Mouse (Mus musculus) ES-CJ7 (cell line): ENCODE measurements at regions not wholly inside any gene's neighbourhood (a gene's known extent, or its start where the extent isn't known, plus 50 kb on each side); places are given as distances from the start of the nearest gene placed in this dataset.
A peak's percentile ranks its signal among the peaks of the same experiment; 100 is the strongest.

Experiments
- DNase-seq: peaks from one replicate; pipeline ENCODE4 v3.0.0; 2011; ENCODE audit warnings: low read depth, low spot score

DNA sequence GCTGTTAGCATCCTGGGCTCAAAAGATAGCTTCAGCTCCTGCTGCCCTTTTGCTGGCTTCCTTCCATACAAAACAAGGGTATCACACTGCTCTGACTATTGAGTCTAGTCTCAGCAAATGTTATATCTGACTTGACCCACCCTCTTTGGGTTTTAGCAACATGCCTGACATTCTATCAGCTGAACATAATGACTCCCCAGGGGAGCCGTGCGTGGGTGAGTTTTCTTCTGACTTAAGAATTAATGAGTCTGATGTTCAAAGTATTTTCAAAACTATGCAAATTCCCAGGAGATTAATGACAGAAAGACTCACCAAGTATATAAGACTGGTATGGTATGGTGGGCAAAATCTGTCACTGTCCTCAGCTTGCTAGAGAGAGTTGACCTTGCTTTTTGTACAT is 159.0 kb downstream of the Pmp22 start:
- no peak for DNase-seq

DNA sequence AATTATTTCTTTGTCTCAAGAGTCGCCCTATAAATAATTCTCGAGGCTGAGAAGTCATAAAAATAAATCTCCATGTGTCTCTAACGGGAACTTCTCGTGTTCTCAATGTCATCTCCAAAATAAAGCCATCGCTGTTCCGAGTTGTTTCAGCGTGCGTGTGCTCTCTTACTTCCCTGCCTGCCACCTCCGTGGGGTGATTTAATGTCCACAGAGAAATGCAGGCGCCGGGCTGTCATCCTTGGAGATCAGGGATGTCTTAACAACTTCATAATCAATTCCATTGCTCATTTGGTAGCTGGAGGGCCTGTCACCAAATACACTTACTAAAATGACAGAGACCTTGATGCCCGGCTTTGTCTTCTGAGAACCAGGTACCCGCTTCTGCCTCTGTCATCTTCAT is 161.8 kb downstream of the Pmp22 start:
- DNase-seq: no peak

- no peak for DNase-seq
These were observed 164.7 kb downstream of the Pmp22 start for GRCm38 (mm10) chr11:63293485-63293884.

DNA sequence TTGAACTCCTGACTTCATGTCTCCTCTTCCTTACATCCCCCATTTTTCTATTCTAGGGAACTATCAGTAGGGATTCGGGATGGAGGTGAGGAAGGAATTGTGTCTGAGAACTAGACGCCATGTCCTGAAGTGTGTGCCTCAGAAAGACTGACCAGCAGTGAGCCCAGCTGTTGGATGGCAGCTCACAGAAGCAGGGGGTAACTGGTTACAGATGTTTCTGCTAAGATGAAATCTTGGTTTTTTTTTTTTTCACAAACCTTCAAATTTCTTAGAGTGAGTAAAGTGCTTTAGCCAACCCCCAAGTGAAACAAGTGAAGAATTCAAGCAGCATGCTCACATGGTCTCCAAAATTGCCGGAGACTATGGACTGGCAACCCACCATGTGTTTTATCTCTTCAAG is 165.7 kb downstream of the Pmp22 start:
- no peak for DNase-seq

DNA sequence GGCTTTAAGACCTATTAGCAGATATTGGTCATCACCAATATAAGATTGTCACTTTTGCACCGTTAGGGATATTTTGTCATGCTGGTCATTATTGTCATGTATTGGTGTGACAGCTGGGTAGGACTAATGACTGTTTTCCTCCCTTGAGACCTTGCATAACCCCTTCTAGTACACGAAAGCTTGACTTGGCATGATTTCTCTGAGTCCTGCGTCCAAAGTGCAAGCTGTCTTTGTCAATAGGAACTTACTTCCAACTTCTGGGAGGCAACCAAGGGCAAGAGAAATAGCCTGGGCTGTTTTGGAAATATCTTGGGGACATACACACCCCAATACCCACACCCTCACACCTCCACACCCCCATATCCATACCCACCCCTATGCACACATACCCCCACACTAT is 167.7 kb downstream of the Pmp22 start:
- DNase-seq: no peak

DNA sequence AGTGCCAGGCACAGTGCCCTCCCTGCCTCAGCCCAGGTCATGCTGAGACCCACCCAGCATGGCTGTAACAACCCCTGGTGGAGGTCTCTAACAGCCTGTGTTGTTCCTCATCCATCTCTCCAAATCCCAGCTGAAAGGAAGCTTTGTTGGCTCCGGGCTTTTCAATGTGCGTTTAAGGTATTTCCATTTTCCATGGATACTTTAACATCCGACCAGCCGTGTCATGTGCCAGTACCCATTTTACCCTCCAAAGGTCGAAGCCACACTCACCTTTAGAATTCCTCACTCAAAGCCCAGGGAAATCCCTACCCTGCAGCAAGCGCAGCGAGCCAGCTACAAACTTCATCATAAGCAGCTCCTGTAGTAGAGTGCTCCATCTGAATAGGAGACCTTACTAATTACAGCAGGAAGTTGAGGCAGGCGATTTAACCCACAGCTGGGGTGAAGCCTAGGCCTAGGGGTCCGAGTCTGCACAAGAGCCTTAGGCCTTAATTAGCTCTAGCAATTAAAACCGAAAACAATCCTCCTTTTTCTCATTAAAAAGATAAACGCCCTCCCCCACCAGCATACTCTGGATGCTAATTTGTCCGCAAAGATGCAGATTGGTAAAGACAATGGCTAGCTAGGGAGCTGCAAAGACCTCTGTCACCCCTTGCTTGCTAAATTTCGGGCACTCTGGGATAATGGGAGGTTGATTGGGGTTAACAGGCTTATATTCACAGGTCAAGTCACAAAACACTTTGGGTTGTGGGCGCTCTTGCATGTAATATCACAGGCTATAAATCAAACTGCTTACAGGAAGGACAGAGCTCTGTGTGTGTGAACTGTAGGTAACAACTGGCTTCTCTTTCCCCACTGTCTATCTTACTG is 171.2 kb downstream of the Pmp22 start:
- DNase-seq: no peak

- no peak for DNase-seq
These were observed 196.4 kb downstream of the Pmp22 start for GRCm38 (mm10) chr11:63325166-63325565.

DNA sequence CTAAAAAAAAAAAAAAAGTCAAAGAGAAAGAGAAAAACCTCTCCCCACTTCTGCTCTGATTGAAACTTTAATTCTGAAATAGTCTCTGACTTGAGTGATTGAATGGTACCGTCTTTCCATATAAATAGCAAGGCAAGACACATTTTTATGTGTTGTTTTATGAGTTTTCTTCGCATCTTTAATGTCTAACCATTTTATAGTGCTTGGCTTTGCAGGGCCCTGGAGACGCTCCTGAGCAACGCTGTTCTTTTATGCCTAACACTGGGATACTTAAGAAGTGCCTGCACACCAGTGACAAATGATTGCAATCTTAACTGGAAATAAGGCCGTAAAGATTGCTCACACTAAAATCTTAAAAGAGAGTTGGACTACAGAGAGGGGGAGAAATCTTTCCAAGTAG is 198.1 kb downstream of the Pmp22 start:
- no peak for DNase-seq

DNA sequence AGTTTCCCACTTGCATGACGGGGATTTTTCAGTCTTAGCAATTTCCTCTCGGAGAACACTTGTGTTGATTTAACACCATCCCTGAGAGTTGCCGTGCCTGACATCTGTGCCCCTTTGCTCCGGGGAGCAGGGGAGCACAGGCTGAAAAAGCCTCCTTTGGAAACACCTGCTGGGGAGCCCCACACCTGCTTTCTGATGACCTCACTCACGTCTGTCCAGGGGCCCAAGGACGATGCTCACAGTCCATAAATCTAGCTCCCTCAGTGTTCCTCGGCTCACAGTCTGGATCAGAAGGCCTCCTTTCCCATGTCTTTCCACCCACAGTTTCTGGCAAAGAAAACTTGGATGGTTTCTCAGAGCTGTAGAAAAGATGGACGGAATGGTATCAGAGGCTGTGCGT is 208.7 kb downstream of the Pmp22 start:
- DNase-seq: no peak

GRCm38 (mm10) chr11:63338277-63338676 is 209.5 kb downstream of the Pmp22 start:
- no peak for DNase-seq

GRCm38 (mm10) chr11:63345653-63346052 is 216.9 kb downstream of the Pmp22 start:
- DNase-seq: no peak

- DNase-seq: peak; percentile 83
These were observed 221.4 kb downstream of the Pmp22 start for GRCm38 (mm10) chr11:63350123-63350696.

DNA sequence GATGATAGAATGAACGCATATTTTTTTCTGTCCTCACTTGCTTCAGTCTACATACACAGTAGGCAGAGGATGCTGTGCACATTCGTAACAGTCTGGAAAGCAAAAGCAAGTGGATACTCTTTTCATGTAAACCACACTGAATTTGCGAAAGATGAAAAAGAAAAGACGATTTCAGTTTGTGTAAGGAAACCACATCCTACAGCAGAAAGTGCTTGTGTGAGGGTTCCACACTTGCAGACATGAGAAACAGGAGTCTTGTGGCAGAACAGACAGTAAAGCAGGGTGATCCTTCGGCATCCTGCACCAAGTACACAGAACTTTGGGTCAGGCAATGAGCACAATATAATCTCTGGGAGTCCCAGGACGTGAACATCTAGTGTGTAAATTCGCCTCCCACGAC is 223.2 kb downstream of the Pmp22 start:
- no peak for DNase-seq

- DNase-seq: no peak
These were observed 224.2 kb downstream of the Pmp22 start for GRCm38 (mm10) chr11:63352990-63353389.

GRCm38 (mm10) chr11:63353671-63354070 is 224.9 kb downstream of the Pmp22 start:
- DNase-seq: no peak

DNA sequence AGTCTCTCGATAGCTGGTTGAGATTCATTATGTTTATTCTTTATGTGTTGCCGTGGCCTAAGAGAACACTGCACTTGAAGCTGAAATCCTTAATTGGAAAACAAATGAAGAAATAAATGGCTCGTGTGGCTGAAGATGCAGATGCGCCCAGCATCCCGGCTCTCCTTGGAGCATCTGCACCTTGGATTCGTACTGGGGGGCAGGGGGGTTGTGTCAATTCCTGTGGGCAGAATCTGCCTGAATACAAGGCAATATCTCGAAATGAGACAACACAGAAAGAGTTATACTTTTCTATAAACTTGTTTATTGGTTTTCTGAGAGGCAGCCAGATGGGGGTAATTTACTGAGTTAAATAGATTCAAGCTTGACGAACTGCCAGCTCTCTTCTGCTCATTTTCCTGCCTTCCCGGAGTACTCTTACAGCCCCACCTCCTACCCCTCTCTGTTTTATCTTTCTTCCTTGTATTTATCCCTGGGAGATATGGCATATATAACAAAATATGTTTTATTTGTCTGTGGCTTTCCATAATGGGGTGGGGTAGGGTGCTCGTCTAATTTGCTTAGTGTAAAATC is 229.1 kb downstream of the Pmp22 start:
- DNase-seq: no peak

GRCm38 (mm10) chr11:63367756-63368265 is 239.0 kb downstream of the Pmp22 start:
- DNase-seq: no peak

GRCm38 (mm10) chr11:63369475-63369874 is 240.7 kb downstream of the Pmp22 start:
- DNase-seq: no peak

GRCm38 (mm10) chr11:63376311-63376710 is 247.5 kb downstream of the Pmp22 start:
- DNase-seq: no peak

DNA sequence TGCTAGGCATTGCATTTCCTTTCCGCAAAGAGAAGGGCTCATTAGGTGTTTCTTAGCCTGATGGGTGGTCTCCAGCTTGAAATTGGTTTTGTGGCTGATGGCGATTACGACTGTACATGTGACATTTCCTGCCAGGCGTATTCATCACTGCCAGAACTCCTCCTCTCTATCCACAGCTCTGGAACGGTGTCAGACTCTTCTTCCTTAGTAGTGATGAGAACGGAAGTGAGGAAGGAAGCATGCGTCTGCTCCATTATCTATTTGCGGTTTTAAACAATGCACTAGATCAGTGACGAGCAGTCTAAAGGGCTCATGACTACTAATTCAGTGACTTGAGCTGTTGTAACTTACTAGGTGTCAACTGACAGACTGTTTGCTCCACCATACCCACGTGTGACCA is 248.2 kb downstream of the Pmp22 start:
- DNase-seq: no peak

- DNase-seq: no peak
These were observed 259.5 kb downstream of the Pmp22 start for GRCm38 (mm10) chr11:63388247-63388646.

DNA sequence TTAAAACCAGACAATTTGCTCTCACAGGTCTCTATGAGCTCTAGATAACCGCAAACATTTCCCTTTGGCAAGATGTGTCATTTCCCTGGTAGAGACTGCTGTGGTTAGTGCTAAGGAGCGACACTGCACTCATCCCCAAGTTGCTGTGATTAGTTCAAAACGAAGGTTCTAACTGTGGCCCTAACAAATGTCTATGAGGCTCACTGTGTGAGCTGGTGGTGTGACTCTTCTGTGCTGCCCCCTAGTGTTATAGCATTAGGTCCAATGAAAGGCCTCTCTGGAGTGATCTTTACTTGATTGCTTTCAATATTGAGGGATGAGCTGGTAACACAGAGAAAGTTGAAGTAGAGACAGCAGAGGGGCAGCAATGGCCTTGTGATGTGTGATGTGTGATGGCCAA is 262.7 kb downstream of the Pmp22 start:
- peak; percentile 61 for DNase-seq

GRCm38 (mm10) chr11:63392378-63392777 is 263.6 kb downstream of the Pmp22 start:
- DNase-seq: peak; percentile 71
